Mouse (Mus musculus): ENCODE results near the gene Crtc3. TPM values are rescaled to one million over a fixed set of nuclear protein-coding genes. Genes with fewer than 3 reads are reported as not detected.

The Crtc3 gene
- total RNA-seq, 2 experiments from 2014 or later, result 14.7 to 15.3 TPM

DNA sequence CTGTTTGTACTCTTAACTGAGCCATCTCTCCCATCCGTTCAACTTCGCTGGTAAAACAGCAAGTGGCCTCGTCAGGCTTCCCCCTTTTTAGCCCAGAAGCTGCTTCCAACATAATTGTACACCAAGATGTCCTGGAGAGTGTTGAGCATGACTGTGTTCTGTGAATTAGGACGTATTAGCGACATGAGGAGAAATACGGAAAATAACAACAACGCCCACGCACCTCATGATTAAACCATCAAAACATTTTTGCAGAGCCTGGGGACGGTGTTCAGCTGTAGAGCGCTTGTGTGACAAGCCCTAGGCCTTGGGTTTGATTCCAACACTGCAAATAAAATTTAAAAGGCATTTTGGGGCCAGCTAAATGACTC lies 529 bp upstream of the Crtc3 start:
- DNase-seq, result no peak
- intact Hi-C loops (cut with DNase I; ENCODE audit: low total_unique reads), result loop anchor here (10.0 kb wide), 1 partner anchor 74 kb away; no protein-coding TSS in a partner anchor

DNA sequence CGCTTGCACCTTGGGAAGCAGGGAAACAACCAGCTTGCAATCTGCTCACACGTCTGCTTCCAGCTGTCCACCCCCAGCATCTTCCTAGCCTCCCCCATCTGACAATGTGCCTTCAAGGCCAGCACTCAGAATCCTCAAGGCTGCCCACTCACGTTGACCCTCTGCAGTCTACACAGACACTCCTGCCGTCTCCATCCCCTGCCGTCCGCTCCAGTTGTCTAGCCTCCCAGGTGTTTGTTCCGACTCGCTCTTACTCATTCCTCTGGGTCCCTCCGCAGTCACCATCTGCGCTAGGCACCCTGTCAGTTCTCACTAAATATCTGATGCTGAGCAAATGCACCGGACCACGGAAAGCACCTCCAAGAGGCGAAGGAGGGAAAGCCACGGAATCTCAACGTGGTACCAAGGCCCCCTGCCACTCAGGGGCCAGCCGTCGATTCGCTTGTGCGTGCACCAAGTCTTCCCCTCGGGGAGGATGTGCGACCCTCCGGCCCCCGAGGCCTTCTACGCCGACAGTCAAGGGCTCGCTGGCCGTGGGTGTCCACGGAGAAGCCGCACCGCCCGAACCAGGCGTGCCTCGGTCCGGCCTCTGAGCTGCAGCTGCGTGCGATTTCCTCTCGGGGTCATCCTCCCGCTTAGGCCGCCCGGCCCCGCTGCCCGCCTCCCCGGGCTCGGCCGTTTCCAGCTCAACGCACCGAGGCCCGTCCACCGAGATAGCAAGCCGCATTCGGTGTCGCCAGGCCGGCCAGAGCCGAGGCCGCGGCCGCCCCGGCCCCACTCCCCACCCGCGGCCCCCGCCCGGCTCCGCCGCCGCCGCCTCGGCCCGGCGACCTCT lies 739 bp downstream of the Crtc3 start:
- peak; percentile 74 for DNase-seq
- intact Hi-C loops (cut with DNase I; ENCODE audit: low total_unique reads), result loop anchor here (10.0 kb wide), 1 partner anchor 73 kb away; no protein-coding TSS in a partner anchor

DNA sequence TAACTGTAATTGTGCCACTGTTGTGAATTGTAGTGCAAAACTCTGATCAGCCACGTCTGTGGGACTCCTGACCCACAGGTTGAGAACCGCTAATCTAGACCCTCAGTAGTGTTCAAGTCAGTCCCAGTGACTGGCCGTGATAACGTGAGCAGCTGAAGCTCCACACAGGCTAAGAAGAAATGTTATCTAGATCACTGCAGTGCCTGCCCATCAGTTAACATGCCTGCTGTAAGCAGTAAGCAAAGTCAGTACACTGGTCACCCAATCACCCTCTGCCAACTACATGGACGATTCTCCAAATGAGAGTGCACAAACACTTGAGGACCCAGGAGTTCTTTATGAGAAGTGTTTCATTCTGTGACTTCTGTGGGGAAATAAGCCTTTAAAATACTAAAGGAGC lies 3.0 kb downstream of the Crtc3 start:
- DNase-seq, result no peak
- intact Hi-C loops (cut with DNase I; ENCODE audit: low total_unique reads), result loop anchor here (10.0 kb wide), 1 partner anchor 71 kb away; no protein-coding TSS in a partner anchor

DNA sequence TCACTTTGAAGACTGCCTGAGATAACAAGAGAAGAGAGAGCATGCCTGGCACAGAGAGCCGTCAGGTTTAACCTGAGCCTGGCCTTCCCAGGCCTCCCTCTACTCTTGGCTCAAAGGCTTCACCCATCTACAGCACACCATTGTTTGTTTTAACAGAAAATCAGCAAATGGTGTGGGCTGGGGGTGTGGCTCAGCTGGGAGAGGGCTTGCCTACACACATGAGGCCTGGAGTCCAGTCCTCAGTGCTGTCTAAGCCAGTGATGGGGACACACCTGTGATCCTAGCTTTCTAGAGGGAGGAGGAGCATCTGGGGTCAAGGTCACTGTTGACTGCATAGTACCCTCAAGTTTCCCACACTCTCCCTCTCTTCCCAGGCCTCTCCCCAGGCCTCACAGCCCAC lies 6.0 kb downstream of the Crtc3 start:
- DNase-seq, result no peak
- intact Hi-C loops (cut with DNase I; ENCODE audit: low total_unique reads), result loop anchor here (10.0 kb wide), 1 partner anchor 68 kb away; no protein-coding TSS in a partner anchor

DNA sequence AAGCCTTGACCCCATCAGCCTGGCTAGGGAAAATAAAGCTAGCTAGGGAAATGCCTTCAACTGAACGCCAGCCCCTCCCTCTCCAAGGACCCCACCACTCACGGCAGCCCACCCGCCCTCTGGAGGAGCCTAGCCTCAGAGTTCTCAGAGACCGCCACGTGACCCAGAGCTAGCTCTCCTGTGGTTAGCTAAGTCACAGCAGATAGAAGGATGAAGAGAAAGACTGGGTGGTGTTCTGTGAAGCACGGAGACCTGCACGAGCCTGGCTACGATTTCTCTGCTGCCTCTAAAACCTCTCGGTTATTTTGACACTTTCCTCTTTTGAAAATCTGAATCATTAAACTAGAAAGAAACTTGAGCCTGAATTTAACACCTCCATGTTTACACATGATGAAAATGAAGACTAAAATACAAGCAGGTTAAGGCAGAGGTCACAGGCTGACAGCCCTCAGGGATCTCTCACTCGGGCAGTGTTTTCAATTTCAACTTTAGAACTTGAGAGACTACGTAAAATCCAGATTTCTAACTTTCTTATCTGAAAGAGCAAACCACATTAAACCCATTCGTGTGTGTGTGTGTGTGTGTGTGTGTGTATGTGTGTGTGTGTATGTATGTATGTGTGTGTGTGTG lies 8.3 kb downstream of the Crtc3 start:
- DNase-seq, result no peak
- intact Hi-C loops (cut with DNase I; ENCODE audit: low total_unique reads), result loop anchor here (10.0 kb wide), 1 partner anchor 66 kb away; no protein-coding TSS in a partner anchor

DNA sequence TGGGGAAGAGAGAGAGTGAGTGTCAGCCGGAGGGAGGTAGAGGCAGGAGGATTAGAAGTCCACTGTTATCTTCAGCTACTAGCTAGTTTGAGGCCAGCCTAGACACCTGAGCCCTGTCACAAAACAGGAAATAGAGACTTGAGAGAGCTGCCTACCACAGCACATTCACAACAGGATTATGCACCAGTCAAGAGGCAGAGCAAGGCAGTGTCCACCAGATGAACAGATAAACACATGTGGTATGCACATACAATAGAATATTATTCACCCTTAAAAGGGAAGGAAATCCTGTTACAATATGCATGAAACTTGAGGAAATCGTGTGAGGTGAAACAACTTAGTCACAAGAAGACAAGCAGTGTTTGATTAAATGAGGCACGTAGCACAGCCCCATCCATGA lies 16.4 kb downstream of the Crtc3 start:
- no peak for DNase-seq
- intact Hi-C loops (cut with DNase I; ENCODE audit: low total_unique reads), result no loop called here

DNA sequence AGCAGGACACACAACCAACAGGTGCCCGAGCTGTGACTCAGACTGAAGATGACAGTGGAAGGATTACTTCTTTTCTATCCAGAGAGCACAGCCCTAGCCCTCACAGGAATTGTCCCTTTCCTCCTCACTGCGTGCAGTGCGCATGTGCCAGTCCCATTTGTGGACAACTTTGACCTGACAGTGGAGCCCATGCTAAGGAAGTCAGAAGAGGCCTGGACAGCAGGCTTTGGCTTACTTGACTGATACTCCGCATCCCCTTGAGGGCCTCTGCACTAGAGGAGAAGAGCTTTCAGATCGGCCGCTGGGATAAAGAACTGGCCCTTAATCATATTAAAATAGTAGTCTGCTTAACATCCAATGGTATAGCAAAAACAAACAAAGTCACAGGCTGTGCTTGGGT lies 17.8 kb downstream of the Crtc3 start:
- no peak for DNase-seq
- intact Hi-C loops (cut with DNase I; ENCODE audit: low total_unique reads), result no loop called here

DNA sequence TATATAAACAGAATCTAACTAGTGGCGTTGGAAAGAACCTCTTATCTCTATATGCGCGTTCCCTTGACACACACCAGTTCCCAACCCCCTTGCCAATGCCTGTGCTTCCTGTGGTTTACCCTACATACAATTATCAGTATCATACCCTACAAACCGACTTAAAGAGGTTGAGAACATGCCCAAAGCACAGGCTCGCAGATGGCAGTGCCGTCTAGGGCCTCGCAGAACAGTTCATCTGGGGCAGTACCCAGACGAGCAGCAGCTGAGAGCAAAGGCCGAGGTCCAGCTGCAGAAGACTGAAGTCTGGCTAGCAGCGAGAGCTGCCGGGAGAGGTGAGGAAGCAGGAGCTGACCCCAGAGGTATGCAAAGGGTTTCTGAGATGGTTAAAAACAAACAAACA lies 21.5 kb downstream of the Crtc3 start:
- intact Hi-C loops (cut with DNase I; ENCODE audit: low total_unique reads), result no loop called here
- peak; percentile 18 for DNase-seq

DNA sequence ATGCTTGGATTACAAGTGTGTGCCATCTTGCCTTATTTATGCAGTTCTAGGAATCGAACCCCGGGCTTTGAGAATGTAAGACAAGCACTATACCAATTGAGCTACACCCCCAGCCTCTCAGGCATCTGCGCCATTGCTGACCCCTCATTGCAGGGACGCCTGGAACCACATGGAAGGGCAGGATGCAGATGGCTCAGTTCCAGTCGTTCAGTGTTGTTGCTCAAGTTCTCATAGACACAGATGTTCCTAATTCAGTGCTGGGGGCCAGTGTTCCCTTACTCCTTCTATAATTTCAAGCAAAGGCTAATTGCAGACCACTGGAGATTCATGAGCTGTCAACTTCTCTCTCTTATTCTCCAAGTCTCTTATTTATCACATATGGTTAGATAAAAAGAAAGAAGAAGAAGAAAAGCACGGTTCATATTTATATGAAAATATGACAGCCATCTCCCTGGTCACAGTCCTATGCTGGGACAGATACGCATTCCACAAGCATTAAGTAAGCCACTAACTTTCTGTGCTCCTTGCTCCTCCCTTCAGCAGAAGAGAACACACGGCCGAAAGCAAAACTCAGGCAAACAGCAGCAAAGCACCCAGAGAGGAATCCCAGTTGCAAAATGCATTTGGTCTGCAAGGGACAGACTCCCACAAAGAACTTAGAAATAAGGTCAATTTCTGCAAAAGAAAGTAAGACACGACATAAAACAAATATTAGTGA lies 22.3 kb downstream of the Crtc3 start:
- intact Hi-C loops (cut with DNase I; ENCODE audit: low total_unique reads), result no loop called here
- peak; percentile 34 for DNase-seq

DNA sequence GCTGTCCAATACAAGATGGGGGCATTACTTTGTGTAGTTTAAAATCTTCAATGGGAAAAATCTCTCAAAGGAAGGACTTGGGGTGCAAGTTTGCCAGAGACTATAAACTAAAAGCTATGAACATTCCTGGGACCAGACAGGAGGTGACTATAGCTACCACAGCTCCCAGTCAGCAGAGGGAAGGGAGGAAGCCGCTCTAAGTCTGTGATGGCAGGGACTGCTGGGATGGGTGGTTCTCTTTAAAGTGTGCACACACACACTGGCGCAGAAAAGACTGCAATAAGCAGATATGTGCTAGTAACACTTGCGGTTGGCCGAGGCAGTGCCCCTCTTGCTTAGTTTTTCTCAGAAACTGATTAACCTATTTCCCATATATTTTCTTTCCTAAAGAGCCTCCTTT lies 27.6 kb downstream of the Crtc3 start:
- DNase-seq, result no peak

DNA sequence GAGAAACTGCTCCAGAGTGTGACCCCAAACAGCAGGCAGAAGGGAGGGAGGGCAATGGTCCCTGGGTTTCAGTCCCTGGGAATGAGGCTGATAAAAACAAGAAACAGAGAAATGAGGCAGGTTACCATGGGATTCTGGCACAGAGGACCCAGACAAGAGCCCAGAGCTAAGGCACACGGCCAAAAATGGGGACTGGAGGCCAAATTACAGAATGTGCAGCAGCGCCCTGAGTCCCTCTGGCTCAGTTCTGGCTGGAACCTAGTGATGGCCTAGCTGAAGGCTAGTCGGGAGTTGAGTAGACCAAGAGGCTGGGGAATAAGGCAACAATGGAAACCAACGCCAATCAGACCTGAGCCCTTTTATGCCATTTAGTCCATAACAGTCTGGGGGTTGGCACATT lies 28.1 kb downstream of the Crtc3 start:
- peak; percentile 83 for DNase-seq
- intact Hi-C loops (cut with DNase I; ENCODE audit: low total_unique reads), result no loop called here

More for the DNA sequence above, 27.6 kb downstream of the Crtc3 start:
- intact Hi-C loops (cut with DNase I; ENCODE audit: low total_unique reads), result no loop called here

DNA sequence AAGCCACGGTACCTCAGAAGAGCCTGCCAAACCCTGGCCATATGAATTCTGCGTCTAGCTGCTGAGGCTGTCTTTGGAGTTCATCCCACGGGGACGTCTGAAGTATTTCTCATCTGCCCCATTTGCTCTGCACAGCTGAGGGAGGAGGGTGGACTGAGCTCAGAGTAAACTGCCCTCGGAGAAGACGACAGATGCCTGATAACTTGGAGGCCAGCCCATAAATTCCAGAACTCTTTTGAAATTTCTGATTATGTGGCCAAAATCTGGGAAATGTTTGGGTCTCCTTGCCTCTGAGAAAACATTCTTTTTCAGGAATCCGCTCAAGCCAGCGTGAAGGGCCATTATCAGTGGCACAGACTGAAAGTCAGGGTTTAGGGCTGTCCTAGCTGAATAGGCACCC lies 30.8 kb downstream of the Crtc3 start:
- DNase-seq, result peak; percentile 49
- intact Hi-C loops (cut with DNase I; ENCODE audit: low total_unique reads), result no loop called here

DNA sequence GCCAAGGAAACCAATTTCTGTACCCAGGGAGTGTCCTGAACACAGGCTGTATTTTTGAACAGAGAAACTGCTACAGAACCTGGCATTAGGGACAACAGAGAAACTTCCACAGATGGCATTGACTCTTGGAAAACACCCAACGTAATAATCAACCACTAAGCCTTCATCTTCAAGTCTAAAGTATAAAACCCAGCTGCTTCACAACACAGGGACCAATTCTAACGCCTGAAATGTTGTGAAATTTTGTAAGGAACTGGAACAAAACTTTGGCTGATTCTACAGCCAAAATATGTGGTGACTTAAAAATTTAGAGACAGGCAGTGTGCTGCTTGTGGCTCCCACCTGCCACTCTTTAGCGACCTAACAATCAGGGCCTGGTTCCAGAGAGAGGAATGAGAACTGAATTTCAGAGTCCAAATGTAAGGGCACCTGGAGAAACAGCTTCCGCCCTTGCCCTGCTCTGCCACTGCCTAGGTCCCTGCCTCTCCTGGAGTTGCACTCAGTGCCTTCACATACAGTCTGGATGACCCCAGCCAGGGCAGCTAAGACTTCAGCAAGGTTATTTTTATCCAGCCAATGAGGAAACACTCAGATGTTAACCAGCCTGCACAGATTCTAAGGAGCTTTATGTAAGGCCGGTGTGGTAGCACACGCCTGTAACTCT lies 33.2 kb downstream of the Crtc3 start:
- intact Hi-C loops (cut with DNase I; ENCODE audit: low total_unique reads), result no loop called here
- DNase-seq, result no peak

DNA sequence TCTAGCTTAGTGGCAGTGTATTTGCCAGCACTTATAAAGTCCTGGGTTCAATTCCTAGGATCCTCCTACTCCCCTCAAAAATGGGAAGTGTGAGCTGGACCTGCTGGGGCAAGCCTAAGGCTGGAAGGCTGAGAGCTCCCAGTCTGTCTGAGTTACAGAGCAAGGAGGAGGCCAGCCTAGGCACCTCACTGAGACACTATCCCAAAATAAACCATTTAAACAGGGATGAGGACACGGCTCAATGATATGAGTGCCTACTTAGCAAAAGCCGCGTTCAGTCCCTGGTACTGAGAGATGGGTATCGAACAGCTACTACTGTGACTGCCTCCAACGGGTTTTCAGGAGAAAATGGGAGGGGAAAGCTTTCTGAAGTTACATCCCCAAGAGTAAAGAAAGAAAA lies 33.8 kb downstream of the Crtc3 start:
- intact Hi-C loops (cut with DNase I; ENCODE audit: low total_unique reads), result no loop called here
- DNase-seq, result no peak

DNA sequence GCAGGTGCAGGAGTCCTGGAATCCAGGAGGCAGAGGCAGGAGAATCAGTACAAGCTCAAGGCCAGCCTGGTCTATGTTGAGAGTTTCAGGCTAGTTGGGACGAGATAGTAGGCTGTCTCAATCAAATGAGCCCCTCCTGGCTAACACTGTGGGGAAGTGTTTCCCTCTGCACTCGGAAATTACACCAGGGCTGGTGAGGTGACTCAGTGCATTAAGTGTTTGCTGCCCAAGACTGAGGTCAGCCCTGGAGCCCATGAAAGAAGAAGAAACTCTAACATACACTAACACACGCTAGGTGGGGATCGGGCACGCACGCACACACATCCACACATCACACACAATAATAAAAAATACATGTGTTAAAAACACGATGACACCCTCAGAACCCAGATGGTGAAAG lies 34.3 kb downstream of the Crtc3 start:
- no peak for DNase-seq
- intact Hi-C loops (cut with DNase I; ENCODE audit: low total_unique reads), result no loop called here

DNA sequence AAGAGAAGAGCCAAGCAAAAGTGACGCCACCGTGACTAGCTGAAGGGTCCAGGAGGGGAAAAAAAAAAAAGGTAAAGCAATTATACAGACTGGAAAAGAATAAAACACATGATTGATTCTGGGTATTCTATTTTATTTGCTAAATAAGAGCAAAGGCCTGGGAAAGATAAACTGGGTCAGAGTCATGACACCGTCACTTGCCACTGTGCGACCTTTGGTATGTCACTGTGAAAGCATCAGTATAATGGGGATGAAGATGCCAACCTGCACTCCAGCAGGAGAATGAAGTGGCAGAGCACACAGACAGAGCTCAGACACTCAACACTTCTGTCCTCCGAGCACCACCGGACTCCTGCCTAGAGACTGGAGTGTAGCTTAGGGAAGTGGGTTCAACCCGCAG lies 34.7 kb downstream of the Crtc3 start:
- no peak for DNase-seq
- intact Hi-C loops (cut with DNase I; ENCODE audit: low total_unique reads), result no loop called here

DNA sequence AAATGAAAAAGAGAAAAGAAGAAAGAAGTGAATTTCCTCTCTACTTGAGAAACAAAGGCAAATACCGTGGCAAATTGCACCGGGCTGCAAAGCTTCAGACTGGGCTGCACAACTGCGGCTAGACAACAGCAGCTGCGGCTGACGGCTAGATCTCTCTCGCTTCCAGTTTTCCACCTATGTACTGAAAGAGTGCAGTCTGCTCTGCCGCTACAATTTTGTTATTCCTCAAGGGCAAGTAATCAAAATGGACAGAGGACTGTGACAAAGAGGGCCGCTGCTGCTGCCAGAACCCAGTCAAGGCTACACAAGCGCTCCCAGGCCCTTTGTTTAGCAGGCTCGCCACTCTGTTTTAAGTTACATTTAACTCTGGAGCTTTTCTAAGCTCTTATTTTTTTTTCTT lies 35.6 kb downstream of the Crtc3 start:
- DNase-seq, result no peak
- intact Hi-C loops (cut with DNase I; ENCODE audit: low total_unique reads), result no loop called here

DNA sequence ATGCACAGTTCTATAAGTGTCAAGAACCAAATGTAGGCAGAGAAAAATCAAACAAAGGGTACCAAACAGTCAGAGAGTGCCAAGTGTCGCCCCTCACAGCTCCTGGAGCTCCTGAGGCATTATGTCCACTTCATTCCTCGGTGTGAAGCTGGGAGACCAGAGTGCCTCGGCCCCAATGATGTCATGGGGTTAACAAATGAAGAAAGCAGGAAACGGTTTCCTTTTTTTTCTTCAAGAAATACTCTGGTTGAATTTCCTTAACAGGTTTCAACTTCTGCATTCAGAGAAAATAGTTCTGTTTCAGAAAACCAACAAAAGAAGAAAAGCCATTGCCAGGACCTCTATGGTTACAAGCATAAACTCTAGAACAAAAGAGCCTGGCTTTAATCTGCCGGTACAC lies 36.4 kb downstream of the Crtc3 start:
- no peak for DNase-seq
- intact Hi-C loops (cut with DNase I; ENCODE audit: low total_unique reads), result no loop called here

DNA sequence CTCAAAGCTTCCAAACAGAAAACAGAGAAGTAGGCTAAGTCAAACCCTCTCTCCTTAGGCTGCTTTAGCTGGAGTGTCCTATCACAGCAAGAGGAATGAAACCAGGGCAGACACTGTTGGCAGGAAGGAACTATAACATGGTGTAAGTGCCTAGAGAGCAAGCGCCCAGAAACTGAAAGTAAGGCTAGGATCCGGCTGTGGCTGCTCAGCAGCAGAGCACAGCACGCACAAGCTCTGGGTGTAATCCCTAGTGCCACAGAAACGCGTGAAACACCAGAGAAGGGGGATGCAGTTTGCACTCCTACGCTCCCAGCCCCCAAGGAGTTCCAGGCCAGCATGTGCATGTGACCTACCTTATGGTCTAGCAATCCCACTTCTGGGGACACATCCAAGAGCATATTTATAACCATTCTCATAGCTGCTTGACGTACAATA lies 41.2 kb downstream of the Crtc3 start:
- DNase-seq, result no peak
- intact Hi-C loops (cut with DNase I; ENCODE audit: low total_unique reads), result no loop called here

Measured in gastrocnemius, postnatal 14 days (tissue).